Mouse (Mus musculus): ENCODE data around the gene Ogdh. TPM values are rescaled to one million over a fixed set of nuclear protein-coding genes. Genes with fewer than 3 reads are reported as not detected.

Ogdh gene
- total RNA-seq, 1 experiment from 2014 or later: 110 TPM

- no peak for ATAC-seq (ENCODE audit: extremely low read depth, insufficient number of reproducible peaks, low FRiP score, poor library complexity, severe bottlenecking)
Observed at GRCm38 (mm10) chr11:6395565-6395964, 104.1 kb downstream of the Ogdh start.

GRCm38 (mm10) chr11:6398141-6398540 is 106.7 kb downstream of the Ogdh start:
- ATAC-seq (ENCODE audit: extremely low read depth, insufficient number of reproducible peaks, low FRiP score, poor library complexity, severe bottlenecking): no peak

- peak; percentile 56 for ATAC-seq (ENCODE audit: extremely low read depth, insufficient number of reproducible peaks, low FRiP score, poor library complexity, severe bottlenecking)
Observed at GRCm38 (mm10) chr11:6402515-6403510, 111.4 kb downstream of the Ogdh start.

GRCm38 (mm10) chr11:6403830-6404405 is 112.5 kb downstream of the Ogdh start:
- no peak for ATAC-seq (ENCODE audit: extremely low read depth, insufficient number of reproducible peaks, low FRiP score, poor library complexity, severe bottlenecking)

GRCm38 (mm10) chr11:6404699-6405566 is 113.5 kb downstream of the Ogdh start:
- ATAC-seq (ENCODE audit: extremely low read depth, insufficient number of reproducible peaks, low FRiP score, poor library complexity, severe bottlenecking): no peak

GRCm38 (mm10) chr11:6405591-6406081 is 114.2 kb downstream of the Ogdh start:
- ATAC-seq (ENCODE audit: extremely low read depth, insufficient number of reproducible peaks, low FRiP score, poor library complexity, severe bottlenecking): no peak

Other genes starting within 250 kb of the Ogdh start
- 1.1 and 2.1 TPM in 2 replicates for gene Camk2b, start 225.3 kb upstream of the Ogdh start, total RNA-seq (2017)
- 1.8 and 1.9 TPM in 2 replicates for gene A730071L15Rik, start 91.6 kb upstream of the Ogdh start, total RNA-seq (2017)
- gene Nudcd3, start 91.2 kb upstream of the Ogdh start, total RNA-seq (2017): 38.5 and 39.4 TPM in 2 replicates
- 0.12 TPM in 1 of 2 replicates, not detected in the other for gene Npc1l1, start 61.5 kb upstream of the Ogdh start, total RNA-seq (2017)
- gene Ddx56, start 23.9 kb upstream of the Ogdh start, total RNA-seq (2017): 15.7 and 21.4 TPM in 2 replicates
- gene Tmed4, start 16.8 kb upstream of the Ogdh start, total RNA-seq (2017): 28.6 and 39.8 TPM in 2 replicates
- 29.6 and 32.9 TPM in 2 replicates for gene Zmiz2, start 97.4 kb downstream of the Ogdh start, total RNA-seq (2017)
- 569 and 595 TPM in 2 replicates for gene Ppia, start 123.8 kb downstream of the Ogdh start, total RNA-seq (2017)
- 41.4 and 46.2 TPM in 2 replicates for gene H2afv, start 152.8 kb downstream of the Ogdh start, total RNA-seq (2017)
- gene Purb, start 184.3 kb downstream of the Ogdh start, total RNA-seq (2017): 73.4 and 75.8 TPM in 2 replicates
- gene Myo1g, start 229.3 kb downstream of the Ogdh start, total RNA-seq (2017): 169 and 182 TPM in 2 replicates

All from neutrophil, adult 5-6 weeks (primary cell).